9 mouse cellular contexts compared by ENCODE assay signal in the genomic region with DNA sequence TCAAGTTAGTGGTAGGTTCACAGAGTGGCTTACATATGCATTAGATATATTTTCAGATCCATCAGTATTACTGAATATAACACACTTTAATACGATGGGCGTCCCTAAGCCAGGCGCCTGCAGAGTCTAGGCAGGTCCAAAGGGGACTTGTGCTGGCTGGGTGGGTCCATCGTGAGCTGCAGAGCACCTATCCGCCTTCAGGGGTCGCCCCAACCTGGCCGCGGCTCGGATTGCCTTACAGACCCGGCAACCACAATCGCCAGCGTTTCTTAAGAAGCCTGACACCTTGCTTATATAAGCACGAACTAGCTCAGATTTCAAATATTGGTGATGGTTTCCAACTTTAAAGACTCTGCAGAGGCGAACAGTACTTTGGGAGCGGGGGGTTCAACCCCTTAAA.
DNase-seq lines count a peak whose midpoint lies in the region; ATAC-seq and TF ChIP-seq lines count a peak whose summit lies in the region.
"Had no signal": no experiment of that assay in that cellular context is flagged by ENCODE, and none has a peak within 500 bp of the region (broad histone marks: within the 10 kb centered on the region; RNA-seq: fewer than 3 reads in every experiment).

No protein-coding gene starts in this region.

- TF ChIP-seq CTCF in cerebellum, adult 2 months (IDR thresholded peaks at IDR 0.05; ENCODE audit: borderline replicate concordance, insufficient read depth, low read depth, low read length), result no peak

- no peaks in the 10 kb centered on the region for H3K27me3 ChIP-seq in cerebellum, adult 2 months (ENCODE audit: control insufficient read depth, insufficient read depth, low read length)
- H3K27me3 ChIP-seq: megakaryocyte, embryonic 14.5 days had no signal

- no peak overlapping the region for H3K27ac ChIP-seq in cerebellum, adult 2 months (ENCODE audit: insufficient read depth, low read length)

- H3K4me1 ChIP-seq in cerebellum, adult 2 months (ENCODE audit: control insufficient read depth, insufficient read depth, low read length), result no peaks in the 10 kb centered on the region
- H3K4me1 ChIP-seq: megakaryocyte, embryonic 14.5 days had no signal

- DNase-seq in cerebellum, postnatal 10 days, result peak; percentile 68 to 75
- DNase-seq in cerebellum, adult 2 months, result no peak
- peak; percentile 39 for DNase-seq in brain, adult 2 months (ENCODE audit: low read depth, low spot score)
- DNase-seq in kidney, postnatal 10 days, result peak; percentile 47
- DNase-seq in lung, postnatal 14 days, result peak; percentile 25
- peak; percentile 0 for DNase-seq in right cerebral cortex, adult 18-20 months
- DNase-seq in cerebellum, adult 18-20 months, result no peak

- 25% methylated on average over 15 of the region's 15 CpGs for WGBS in cerebellum, adult 2 months

- ATAC-seq in granulocyte monocyte progenitor cell, adult 5-6 weeks (replicated peaks; ENCODE audit: poor library complexity, severe bottlenecking), result peak; percentile 79

- TF ChIP-seq POLR2A in cerebellum, adult 2 months (IDR thresholded peaks at IDR 0.05; ENCODE audit: borderline replicate concordance, insufficient read depth, low read length), result no peak

- no peak overlapping the region for H3K4me3 ChIP-seq in cerebellum, adult 2 months (replicated peaks; ENCODE audit: insufficient read depth, low read depth, low read length)

Comparison
In these comparisons a context has a peak if more than half of its experiments do, and no peak if none do; other contexts are left out.
1. DNase-seq: peak in cerebellum, postnatal 10 days (2 of 2), brain, adult 2 months (single experiment), kidney, postnatal 10 days (single experiment), lung, postnatal 14 days (single experiment) and right cerebral cortex, adult 18-20 months (single experiment); none in cerebellum, adult 2 months (0 of 2) and cerebellum, adult 18-20 months (0 of 2).